Mouse (Mus musculus) fat pad, adult 2 months (tissue): Measurements from ENCODE around the gene Lce3e.

Source experiments
- DNase-seq: peaks from one replicate; pipeline ENCODE4 v3.0.0-alpha.2; 2011; ENCODE audit warnings: low read depth, low spot score; ENCODE audit errors: extremely low read depth

The Lce3e gene

DNA sequence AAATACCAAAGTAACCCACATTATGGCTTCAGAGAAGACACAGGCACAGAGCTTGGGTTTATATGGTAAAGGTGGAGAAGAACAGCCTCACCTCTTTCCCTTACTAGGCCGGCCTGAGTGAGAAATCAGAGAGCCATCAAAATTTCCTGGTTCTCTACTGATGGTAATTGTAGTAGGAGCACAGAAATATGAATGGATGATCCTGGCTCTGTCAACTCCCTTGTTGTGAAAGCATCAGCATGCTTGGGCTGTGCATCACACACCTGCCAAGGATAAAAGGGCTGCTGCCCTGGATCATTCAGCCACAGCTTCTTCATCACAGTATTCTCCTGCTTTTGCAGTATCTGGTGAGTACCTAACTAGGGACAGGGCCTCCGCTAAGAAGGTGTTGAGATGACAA, at the start of gene Lce3e:
Lce3e (plus strand) TSS at position 301 of the 400 bp plus-strand sequence.
- no peak for DNase-seq

DNA sequence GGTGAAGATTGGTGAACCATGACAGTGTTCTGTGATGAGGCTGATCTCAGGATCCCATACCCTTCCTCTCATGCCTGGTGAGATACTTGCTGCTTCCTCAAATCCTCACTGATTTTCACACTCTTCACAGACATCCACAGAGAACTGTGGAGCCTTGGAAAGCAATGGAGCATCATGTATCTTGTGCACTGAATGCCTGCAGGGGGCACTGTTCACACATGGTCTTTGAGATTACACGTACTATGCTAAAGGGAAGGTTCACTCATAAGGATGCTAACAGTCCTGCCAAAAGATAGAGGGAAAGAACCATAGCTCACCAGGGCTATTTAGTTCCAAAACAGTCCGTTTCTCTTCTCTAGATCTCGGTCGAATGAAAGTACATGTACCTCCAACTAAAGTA, 46.5 kb upstream of the Lce3e start:
- DNase-seq = no peak

DNA sequence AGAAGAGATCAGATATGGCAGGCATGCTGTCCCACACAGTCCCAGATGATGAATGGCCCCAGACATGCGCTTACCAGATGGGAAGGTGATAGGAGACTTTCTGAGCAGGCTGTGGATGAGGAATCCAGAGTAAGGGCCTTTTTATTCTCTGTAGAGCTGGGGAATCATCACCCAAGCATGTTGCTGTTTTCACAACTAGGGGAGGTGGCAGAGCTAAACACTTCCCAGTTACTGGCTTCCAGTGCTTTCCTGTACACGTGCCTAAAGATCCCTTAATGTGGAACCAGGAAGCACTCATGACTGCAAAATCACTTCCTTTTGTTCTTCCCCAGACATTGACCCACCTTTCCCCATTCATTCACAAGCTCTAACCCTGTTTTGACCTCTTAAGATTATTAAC, 40.7 kb upstream of the Lce3e start, which contains the start of gene Lce3a:
Lce3a (minus strand) TSS at position 101 of the 400 bp plus-strand sequence.
- no peak for DNase-seq

DNA sequence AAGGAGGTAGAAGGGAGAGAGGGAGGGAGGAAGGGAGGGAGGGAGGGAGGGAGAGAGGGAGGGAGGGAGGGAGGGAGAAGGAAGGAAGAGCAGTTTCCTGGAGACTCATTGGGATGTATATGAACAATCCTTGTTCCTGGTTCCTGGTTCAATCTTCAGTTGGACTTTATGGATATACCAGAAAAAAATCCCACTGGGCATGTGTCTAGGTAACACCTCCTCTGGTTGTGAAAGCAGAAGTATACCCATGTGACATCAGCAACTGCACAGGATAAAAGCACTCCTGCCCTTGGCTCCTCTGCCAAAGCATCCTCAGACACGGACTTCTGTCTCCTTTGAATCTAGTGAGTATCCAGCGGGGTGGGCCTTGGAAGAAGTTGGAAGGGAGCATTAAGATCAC, 34.2 kb upstream of the Lce3e start, which contains the start of gene Lce3b:
Lce3b (plus strand) TSS at position 301 of the 400 bp plus-strand sequence.
- DNase-seq = no peak

DNA sequence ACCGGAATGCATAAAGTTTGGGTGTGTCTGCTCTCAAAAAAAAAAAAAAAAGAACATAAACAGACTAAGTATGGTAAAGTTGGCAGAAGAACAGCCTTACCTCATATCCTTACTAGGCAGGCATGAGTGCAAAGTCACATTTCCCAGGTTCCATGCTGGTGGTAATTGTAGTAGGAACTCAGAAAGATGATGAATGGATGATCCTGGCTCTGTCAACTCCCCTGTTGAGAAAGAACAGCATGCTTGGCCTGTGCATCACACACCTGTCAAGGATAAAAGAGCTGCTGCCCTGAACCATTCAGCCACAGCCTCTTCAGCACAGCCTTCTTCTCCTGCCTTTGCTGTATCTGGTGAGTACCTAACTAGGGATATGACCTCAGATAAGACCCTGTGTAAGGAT, 22.7 kb upstream of the Lce3e start, which contains the start of gene Lce3c:
Lce3c (plus strand) TSS at position 301 of the 400 bp plus-strand sequence.
- DNase-seq = no peak

DNA sequence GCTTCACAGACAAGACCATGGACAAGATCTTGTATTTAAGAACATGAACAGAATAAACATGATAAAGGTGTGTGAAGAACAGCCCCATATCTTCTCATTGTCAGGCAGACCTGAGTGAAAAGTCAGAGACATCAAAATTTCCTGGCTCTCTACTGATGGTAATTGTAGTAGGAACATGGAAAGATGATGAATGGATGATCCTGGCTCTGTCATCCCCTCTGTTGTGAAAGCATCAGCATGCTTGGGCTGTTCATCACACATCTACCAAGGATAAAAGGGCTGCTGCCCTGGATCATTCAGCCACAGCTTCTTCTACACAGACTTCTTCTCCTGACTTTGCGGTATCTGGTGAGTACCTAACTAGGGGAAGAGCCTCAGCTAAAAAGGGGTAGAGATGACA, 9.8 kb upstream of the Lce3e start, which contains the start of gene Lce3d:
Lce3d (plus strand) TSS at position 301 of the 400 bp plus-strand sequence.
- DNase-seq = no peak

DNA sequence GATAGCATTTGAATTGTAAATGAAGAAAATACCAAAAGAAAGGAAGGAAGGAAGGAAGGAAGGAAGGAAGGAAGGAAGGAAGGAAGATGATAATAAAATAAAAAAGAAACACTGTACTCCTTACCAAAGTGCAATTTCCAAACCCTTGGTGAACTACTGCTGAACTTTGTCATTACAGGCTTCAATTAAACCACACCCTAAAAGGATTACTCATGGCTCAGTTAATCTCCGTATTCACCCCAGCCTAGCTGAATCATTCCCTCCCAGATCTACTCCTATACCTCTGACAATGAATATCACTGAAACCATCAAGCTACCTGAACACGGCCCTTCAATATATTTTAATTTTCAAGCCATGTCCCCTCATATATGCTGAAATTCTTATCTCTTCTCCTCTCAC, 11.6 kb downstream of the Lce3e start:
- no peak for DNase-seq

DNA sequence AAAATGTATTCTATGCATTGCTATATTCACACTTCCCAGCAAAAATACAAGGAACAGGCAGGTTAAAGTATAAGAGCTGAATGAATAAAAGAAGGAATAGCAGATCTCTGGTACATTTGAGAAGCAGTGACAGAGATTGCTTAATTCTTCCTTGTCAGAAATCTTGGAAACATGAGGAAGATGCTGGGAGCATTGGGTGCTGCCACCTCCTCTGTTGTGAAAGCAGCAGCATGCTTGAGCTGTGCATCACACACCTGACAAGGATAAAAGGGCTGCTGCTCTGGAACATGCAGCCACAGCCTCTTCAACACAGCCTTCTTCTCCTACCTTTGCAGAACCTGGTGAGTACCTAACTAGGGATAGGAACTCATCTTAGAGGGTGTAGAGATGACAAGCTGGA, 25.1 kb downstream of the Lce3e start, which contains the start of gene Lce3f:
Lce3f (plus strand) TSS at position 301 of the 400 bp plus-strand sequence.
- no peak for DNase-seq

DNA sequence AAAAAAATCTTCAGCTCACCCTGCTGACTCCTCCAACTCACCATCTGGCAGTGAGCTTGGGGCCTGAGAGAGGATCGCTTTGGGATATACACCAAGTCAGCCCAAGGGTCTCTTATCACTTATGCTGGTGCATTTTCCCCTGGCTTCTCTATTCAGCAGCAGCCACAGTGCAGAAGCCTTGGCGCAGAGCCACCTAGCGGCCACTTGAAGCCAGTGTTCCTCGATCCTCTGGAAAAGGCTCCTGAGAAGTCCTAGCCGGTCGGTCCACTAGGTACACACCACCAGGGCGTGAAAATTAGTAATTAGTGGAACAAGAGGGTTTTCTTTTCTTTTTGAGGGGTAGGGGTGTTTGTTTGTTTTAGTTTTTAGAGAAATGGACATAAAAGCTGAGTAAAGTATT, 31.8 kb downstream of the Lce3e start:
- DNase-seq = no peak

DNA sequence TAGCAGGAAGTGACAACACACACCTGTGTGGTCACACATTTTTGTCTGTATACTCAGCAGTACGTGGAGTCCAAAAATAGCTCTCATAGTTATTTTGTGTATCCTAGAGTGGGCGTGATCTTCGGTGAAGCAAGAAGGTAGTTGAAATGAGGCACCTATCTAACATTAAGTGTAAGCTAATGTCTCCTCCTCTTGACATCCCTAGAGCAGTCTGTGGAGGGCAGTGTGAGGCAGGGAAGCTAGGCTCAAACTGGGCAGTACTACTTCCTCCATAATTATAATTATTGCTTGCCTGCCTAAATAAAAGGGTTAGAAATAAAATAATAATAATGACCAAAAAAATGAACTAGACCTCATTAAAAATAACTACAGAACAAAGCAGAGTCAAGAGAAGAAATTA, 33.8 kb downstream of the Lce3e start:
- DNase-seq = no peak

DNA sequence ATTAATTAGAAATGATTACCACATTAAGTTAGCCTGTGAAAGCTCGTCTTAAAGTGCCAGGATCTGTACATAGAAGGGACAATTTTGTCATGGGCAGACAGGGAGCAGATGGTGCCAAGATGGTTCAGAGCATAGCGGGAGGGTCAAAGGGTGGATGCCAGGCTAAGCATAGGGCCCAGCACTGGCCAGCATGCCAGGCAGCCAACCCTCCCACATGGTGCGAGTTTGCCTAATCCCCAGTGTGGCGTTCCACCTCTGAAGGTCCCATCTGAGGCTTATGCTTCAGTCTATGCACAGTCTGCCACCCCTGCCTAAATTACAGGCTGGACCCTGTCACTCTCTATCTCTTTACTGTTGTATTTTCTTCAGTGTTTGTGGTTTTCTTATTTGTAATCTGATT, 36.0 kb downstream of the Lce3e start:
- no peak for DNase-seq

DNA sequence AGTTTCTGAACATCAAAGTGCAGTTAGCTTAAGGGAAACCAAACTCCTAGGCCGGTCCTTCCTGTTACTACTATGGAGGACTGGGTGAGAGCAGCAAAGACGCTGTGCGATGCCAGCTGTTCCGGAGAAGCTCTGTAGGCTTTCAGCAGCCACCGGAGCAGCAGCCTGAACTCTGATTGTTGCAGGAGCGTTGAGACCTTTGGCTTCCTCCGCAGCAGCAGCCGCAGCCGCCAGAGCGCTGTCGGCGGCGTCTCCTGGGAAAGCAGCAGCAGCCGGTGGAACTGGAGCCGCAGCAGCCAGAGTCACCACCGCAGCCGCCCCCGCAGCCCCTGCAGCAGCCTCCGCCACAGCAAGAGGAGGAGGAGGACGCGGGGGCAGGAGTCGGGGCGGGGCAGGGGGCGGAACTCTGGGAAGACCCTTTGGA, 47.5 kb downstream of the Lce3e start:
- no peak for DNase-seq

DNA sequence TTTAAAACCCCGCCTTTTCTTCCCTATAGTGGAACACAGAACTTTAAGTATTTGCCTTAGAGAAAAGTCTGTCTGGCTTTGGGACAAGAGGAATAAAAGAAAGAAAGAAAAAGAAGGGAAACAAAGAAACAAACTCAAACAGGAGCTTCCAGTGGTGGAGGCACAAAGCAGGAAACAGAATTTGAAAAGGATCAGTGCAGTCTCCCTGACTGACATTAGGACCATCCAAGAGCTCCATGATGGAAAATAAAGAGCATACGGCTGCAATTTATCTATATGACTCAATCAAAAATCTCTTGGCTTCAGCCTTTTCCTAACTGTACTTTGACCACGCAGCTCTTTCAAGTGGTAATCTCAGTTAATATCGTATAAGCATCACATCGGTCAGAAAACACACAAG, 48.0 kb downstream of the Lce3e start:
- no peak for DNase-seq

DNA sequence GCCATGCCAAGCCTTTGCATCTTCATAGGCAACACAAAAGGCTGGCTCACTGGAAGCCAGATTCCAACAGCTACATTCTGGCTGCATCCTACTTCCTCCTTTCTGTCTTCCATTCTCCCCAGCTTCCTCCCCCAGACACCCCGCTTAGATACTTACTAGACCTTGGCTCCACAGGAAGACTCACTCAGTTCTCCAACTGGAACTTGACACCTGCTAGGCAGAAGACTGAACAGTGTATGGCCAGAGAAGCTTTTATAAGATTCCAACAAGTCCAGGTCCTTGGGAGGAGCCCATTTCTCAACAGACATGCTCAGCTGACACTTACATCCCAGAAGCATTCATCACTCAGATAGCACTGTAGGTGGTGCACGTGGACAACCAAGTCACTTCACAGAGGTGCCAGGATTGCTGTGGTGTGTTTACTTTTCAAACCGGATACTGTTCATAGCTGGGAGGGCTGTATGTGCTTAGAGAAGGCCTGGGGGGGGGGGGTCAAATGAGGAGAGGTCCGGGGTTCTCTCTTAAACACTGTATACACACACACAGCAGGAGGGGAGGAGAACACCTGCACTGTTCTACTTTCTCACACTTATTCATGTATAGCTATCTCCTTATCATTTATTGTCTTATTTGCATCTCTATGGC, 48.7 kb downstream of the Lce3e start, which contains the start of gene Crct1:
Crct1 (minus strand) TSS at position 228 of the 645 bp plus-strand sequence.
- no peak for DNase-seq
